Mouse (Mus musculus) spleen, adult 18-20 months (tissue): ENCODE data around the gene Gse1.

Source experiments
- DNase-seq, 2 experiments: peaks; one replicate each; pipeline ENCODE4 v3.0.0; 2022; ENCODE audit warnings: mixed read lengths in 2 of 2

The Gse1 gene

GRCm38 (mm10) chr8:120462611-120463010 lies 234.4 kb downstream of the Gse1 start:
- DNase-seq = no peak

- no peak for DNase-seq
Measured at GRCm38 (mm10) chr8:120463918-120464584, 235.8 kb downstream of the Gse1 start.

GRCm38 (mm10) chr8:120464585-120464937 lies 236.3 kb downstream of the Gse1 start:
- DNase-seq = no peak

GRCm38 (mm10) chr8:120465710-120466109 lies 237.5 kb downstream of the Gse1 start:
- DNase-seq = no peak

- DNase-seq = no peak
Measured at GRCm38 (mm10) chr8:120466266-120466665, 238.0 kb downstream of the Gse1 start.

GRCm38 (mm10) chr8:120467598-120467997 lies 239.3 kb downstream of the Gse1 start:
- no peak for DNase-seq

GRCm38 (mm10) chr8:120470170-120470569 lies 241.9 kb downstream of the Gse1 start:
- no peak for DNase-seq

- DNase-seq = peak in 1 of 2 experiments; percentile 56
Measured at GRCm38 (mm10) chr8:120471166-120471565, 242.9 kb downstream of the Gse1 start.

- DNase-seq = no peak
Measured at GRCm38 (mm10) chr8:120471752-120472151, 243.5 kb downstream of the Gse1 start.

GRCm38 (mm10) chr8:120472230-120472629 lies 244.0 kb downstream of the Gse1 start:
- no peak for DNase-seq

GRCm38 (mm10) chr8:120473729-120474364 lies 245.6 kb downstream of the Gse1 start:
- DNase-seq = no peak

- no peak for DNase-seq
Measured at GRCm38 (mm10) chr8:120474496-120475235, 246.4 kb downstream of the Gse1 start.

- peak; percentile 37 to 49 for DNase-seq
Measured at GRCm38 (mm10) chr8:120475462-120476201, 247.4 kb downstream of the Gse1 start.

- DNase-seq = no peak
Measured at GRCm38 (mm10) chr8:120476711-120477575, 248.7 kb downstream of the Gse1 start.

- no peak for DNase-seq
Measured at GRCm38 (mm10) chr8:120478754-120479153, 250.5 kb downstream of the Gse1 start.

GRCm38 (mm10) chr8:120479691-120480090 lies 251.4 kb downstream of the Gse1 start:
- no peak for DNase-seq

GRCm38 (mm10) chr8:120482015-120482689 lies 253.9 kb downstream of the Gse1 start:
- DNase-seq = no peak

- no peak for DNase-seq
Measured at GRCm38 (mm10) chr8:120484460-120484859, 256.2 kb downstream of the Gse1 start.

- DNase-seq = no peak
Measured at GRCm38 (mm10) chr8:120485116-120485515, 256.9 kb downstream of the Gse1 start.

GRCm38 (mm10) chr8:120485551-120486476 lies 257.6 kb downstream of the Gse1 start:
- DNase-seq = no peak
